Mouse (Mus musculus): Measurements from ENCODE around the gene Spdef.

Spdef gene

DNA sequence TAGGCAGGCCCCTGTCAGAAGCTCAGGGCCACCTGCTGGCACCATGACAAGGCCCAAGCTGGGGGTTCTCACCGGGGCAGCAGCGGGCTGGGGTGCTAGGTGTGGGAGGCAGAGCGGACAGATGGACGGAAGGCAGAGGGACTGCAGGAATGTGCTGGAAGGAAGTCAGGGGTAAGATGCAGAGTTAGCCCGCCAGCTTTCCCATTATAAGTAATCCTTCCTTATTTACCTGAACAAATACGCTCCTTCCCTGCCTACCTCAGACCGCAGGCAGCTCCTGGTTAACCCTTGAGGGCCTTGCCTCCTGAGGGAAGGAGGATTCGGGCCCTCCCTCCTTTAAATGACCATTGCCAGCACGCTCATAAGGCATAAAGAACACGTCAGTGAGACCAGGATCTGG is at the start of gene Spdef:
TSS of gene Spdef (minus strand) at position 186 of the 400 bp plus-strand sequence.
- no peak for DNase-seq

- no peak for DNase-seq
These were observed 49.1 kb upstream of the Spdef start for GRCm38 (mm10) chr17:27777823-27778222.

GRCm38 (mm10) chr17:27774198-27774597 is 45.4 kb upstream of the Spdef start:
- no peak for DNase-seq

DNA sequence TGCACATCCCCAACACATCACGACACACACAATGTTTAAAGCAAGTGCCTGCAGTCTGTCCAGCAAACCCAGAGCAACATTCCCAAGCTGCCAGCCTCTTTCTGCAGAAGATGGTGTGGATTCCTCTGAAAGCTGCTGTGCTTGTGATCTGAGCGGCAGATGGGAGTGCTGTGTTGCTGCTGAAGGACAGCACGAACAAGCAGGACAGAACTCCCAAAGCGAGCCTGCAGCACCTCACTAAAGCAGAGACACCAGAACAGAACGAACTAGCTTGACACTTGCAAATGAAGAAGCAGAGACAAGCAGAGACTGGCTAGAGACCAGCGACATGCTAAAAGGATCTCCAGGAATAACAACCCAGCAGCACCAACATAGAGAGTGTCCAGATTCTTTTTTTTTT is 42.9 kb upstream of the Spdef start:
- DNase-seq, result no peak

DNA sequence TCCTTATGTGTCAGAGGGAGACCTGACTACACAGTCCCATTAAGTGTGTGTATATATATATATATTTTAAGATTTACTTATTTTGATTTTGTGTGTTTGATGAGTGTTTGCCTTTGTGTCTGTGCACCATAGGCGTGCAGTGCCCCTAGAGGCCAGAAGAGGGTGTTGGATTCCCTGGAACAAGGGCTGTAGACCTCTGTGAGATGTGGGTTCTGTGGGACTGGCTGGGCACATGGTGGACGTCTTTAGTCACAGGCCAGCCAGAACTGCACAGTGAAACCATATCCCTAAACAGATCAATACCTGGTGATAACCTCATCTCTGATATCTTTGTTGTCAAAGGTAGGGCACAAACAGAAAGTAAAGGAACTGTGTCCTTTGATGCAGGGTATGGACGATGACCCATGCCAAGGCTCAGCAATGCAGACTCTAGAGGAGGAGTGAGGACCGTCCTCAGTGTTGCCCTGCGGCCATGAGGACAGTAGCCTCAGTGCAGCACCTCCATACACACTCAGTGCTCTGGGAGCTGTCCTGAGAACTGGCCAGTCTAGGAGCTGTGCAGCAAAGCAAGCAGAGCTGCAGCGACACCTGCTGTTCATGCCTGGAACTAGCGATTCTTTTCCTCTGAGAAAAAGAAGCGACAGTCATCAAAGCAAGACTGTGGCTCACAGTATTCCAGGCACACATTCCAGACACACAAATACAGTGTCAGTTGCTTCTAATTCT is 40.2 kb upstream of the Spdef start:
- DNase-seq, result peak; percentile 24

DNA sequence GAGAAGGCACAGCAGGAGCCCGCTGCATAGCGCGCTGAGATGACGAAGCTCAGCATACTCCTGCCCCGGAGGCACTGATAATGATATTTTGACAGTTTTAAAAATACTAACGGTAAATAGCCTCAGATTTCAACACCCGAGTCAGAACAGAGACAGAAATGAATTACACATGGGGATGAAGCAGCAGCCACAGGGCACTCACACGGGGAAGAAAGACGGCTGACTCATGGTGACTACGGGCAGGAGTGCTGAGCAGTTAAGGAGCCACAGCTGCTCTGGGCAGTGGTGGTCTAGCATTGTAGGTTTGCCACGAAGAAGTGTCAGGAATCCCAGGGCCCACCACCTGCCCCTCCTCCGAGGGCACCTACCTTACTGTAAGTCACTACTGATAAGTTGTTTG is 38.8 kb upstream of the Spdef start:
- DNase-seq, result no peak

GRCm38 (mm10) chr17:27767120-27767519 is 38.4 kb upstream of the Spdef start:
- DNase-seq, result no peak

GRCm38 (mm10) chr17:27765066-27765465 is 36.3 kb upstream of the Spdef start:
- DNase-seq, result no peak

DNA sequence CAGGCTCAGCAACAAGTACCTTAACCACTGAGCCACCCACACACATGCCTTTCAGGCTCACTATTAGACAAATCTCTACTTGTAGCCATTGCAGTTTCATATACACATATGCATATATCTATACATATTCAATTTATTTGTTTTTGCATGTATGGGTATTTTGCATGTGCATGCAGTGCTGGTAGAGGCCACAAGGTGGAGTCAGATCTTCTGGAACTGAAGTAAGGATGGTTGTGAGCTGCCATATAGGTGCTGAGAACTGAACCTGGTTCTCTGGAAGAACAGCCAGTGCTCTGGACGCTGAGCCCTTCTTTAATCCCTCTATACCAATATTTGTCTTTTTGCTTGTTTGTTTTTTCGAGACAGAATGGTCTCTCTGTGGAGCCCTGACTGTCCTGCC is 35.7 kb upstream of the Spdef start:
- no peak for DNase-seq

DNA sequence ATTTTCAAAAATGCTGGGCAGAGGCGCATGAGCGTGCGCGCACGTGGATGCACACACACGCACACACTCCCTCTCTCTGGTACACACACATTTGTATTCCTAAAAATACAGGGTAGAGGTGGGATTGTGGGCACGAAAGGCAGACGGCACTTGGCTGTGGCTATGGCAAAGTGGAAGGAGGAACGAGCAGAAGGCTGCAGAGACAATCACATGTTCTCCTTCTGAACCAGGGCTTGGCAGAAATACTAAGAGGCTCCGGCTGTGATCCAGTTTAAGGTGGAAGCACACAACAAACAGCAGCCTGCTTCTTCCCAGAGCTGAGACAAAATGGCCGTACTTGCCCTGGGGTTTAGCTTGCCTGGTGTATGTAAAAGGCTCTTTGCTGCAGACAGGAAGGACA is 34.1 kb upstream of the Spdef start:
- DNase-seq, result no peak

DNA sequence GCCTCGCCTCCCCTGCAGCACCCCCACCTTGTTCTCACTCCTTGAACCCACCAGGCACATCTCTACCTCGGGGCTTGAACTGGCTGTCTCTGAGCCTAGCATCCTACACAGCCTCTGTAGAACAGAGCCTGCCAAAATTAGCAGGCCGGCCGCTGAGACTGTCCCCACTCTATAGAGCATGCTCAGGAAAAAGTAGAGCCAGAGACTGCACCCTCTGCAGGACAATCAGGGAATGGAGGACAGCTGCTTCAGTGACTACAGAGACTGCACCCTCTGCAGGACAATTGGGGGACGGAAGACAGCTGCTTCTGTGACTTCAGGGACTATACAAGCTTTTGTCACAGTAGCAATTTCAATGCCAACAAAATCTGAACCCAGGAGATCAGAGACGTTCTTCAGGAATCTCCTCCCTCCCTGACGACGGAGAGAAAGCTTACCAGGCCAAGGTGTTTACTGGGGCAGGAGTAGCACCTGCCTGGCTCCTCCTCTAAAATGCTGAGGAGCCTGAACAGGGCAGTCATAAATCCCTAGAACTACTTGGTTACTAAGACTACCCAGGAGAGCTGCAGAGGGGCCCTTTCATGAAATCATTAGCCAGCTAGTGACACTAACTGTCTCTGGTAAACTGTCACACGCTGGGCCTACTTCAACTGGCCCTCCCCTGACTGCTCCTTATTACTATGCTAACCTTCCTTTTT is 33.0 kb upstream of the Spdef start:
- DNase-seq, result peak; percentile 44

GRCm38 (mm10) chr17:27760169-27760568 is 31.4 kb upstream of the Spdef start:
- no peak for DNase-seq

DNA sequence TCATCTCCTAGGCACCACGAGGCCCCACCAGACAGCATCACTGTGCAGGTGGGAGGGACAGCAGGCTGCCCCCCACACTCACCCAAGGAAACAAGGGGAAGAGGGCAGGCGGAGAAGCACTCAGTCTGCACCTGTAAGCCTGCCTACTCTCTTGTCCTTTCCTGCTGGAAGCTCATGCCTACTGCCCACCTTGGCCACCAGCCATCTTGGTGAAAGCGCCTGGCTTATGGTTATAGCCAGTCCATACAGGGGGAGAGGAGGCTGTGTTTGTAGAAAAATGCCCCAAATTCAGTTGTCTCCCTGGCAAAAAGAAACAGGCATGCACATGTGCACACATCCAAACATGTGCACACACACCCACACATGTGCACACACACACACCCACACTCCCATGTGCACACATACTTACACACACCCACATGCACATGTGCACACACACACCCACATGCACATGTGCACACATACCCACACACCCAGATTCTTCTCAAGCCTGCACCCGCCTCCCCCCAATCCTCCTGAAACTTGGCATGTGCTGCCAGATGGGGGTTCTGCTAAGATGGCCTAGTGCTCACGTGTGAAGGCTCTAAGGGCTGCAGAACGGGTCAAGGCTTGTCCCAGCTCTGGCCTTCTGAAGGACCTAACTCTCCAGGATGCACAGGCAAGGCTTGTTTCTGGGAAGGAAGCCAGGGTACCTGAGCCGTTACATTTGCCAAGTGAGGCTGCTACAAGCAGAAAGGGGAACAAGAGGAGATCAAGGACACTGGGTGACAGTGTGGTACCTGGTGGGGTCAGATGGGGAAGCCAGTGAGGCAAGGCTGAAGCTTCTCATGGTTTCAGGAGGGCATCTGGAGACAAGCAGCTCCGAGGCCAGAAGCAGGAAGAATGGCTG is 22.8 kb upstream of the Spdef start:
- DNase-seq, result no peak

DNA sequence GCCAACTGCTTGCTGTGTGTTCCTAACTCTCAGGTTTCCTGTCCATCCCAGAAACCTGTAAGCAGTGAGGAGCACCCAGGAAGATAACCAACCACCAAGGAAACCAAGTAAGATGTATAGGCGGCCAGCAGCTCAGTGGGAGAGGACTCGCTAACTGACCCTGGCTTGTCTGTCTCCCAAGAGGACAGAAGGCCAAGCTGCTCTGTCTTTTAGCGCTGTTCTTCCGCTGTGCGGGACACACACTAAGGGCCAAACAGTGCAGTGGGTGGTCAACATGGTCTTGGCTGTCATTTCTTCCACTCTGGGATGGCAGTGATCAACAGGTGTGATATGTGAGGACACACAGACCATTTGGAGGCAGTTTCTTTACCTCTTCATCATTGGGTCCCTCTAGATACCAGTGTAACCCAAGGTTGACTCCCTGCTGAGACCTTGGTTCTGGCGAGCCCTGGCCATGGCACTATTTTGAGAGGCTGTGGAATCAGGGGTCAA is 21.7 kb upstream of the Spdef start:
- DNase-seq, result no peak

DNA sequence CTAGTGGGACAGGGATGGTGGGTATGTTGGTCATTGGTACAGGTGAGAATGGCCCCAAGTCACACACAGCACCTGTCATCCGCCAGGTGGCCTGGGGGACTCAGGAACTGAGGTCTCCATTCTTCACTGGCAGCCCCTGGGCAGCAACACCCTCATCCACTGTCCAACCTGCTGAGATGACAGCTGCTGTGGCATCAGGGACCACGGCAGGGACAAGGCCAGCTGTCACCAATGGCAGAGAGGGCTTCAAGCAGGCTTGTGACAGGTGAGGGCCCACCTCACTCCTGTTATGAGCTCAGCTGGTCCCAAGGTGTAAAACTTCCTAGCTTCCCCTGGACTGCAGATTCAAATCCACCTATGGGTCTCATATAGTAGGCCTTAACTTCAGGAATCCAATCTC is 19.4 kb upstream of the Spdef start:
- DNase-seq, result no peak

GRCm38 (mm10) chr17:27746446-27746845 is 17.7 kb upstream of the Spdef start:
- no peak for DNase-seq

DNA sequence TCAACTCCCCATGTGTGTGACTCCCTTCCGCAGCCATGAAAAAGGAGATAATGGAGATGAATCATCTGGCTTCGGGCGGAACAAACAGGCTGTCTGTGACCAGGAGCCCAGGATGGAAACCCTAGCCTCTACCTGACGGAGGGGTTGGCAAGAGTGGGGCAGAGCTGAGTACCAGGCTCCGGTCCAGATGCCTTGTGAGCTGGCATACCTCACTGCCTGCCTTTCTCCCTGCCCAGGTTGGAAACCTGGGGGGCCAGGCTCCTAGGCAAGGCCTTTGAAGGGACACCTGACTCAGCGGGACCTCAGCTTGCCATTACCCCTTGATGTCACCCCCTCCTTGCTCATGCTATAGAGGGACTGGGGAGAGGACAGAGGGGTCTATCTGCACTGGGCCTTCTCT is 12.2 kb upstream of the Spdef start:
- no peak for DNase-seq

GRCm38 (mm10) chr17:27734344-27735073 is 5.8 kb upstream of the Spdef start:
- no peak for DNase-seq

GRCm38 (mm10) chr17:27732694-27733093 is 3.9 kb upstream of the Spdef start:
- DNase-seq, result no peak

DNA sequence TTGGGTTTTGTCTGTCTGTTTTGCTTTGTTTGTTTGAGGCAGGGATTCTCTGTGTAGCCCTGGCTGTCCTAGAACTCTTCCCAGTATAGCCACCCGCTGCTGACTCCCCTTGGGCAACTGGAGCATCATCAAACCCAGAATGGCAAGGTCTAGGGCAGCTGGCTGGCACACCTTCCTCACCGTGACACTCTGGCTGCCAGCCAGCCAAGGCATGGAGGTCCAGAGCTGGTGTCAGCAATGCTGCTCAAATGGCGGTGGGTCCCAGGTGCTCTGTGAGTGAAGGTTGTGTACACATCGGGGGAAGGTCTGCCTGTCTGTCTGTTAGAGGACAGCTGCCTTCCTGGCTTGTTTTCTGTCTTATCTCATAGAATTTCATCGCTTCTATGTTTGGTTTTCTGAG is 3.4 kb upstream of the Spdef start:
- no peak for DNase-seq

DNA sequence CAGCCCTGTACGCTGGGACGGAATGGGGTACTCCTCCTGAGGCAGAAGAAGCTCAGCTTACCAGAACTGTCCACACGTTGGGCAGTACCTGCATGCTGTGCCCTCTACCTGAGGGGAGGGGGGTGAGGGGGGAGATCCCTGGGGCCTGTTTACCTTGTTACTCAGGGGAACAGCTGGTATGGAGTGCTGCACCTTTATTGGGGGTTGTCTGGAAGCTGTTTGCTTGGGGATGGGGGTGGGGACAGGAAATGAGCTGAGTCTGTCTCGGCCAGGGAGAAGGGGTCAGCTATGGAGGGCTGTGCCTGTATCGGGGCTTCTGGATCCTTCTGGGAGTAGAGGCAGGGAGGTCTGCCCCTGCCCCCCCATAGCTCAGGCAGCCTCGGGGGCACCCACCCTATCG is 2.2 kb downstream of the Spdef start:
- no peak for DNase-seq

GRCm38 (mm10) chr17:27725412-27725811 is 3.3 kb downstream of the Spdef start:
- DNase-seq, result no peak

GRCm38 (mm10) chr17:27725011-27725410 is 3.7 kb downstream of the Spdef start:
- DNase-seq, result no peak

All from kidney, adult 11 months (tissue).